Mouse (Mus musculus) gastrocnemius, postnatal 14 days (tissue): ENCODE results near the gene Amdhd1. TPM values are rescaled to one million over a fixed set of nuclear protein-coding genes. Genes with fewer than 3 reads are reported as not detected.

Source experiments
- DNase-seq: peaks from one replicate; pipeline ENCODE4 v3.0.0; 2021; ENCODE audit warnings: mixed read lengths
- intact Hi-C: fragments of 180-260 bp; cut with DNase I; formaldehyde crosslinking; loops from one replicate; pipeline ENCODE4 v1.15.1; 2025; ENCODE audit warnings: low total_unique reads
- total RNA-seq, 2 experiments: library from RNA; stranded (reverse); gene quantifications; 2 replicates each; pipeline ENCODE4 v1.2.3; 2021

The Amdhd1 gene
- total RNA-seq, 2 experiments from 2014 or later, result not detected

- DNase-seq, result no peak
- intact Hi-C loops, result loop anchor here (5.0 kb wide), 1 partner anchor 59 kb away; no protein-coding TSS in a partner anchor
Observed at GRCm38 (mm10) chr10:93488066-93488827, 51.6 kb downstream of the Amdhd1 start, which contains the start of gene Hal. TSS of gene Hal (plus strand) at chr10:93488768.

GRCm38 (mm10) chr10:93486622-93487021 is 53.2 kb downstream of the Amdhd1 start:
- no peak for DNase-seq
- intact Hi-C loops, result loop anchor here (5.0 kb wide), 1 partner anchor 61 kb away; no protein-coding TSS in a partner anchor

GRCm38 (mm10) chr10:93485055-93485691 is 54.7 kb downstream of the Amdhd1 start:
- intact Hi-C loops, result loop anchor here (5.0 kb wide), 1 partner anchor 62 kb away; no protein-coding TSS in a partner anchor

GRCm38 (mm10) chr10:93484511-93484910 is 55.3 kb downstream of the Amdhd1 start:
- intact Hi-C loops, result loop anchor here (5.0 kb wide), 1 partner anchor 93 kb away; no protein-coding TSS in a partner anchor
- no peak for DNase-seq

More at GRCm38 (mm10) chr10:93485055-93485691, 54.7 kb downstream of the Amdhd1 start:
- no peak for DNase-seq

Other genes starting within 250 kb of the Amdhd1 start
- gene Elk3, start 228.9 kb downstream of the Amdhd1 start, total RNA-seq, result 10 to 100 TPM; 31.7 to 32.9 TPM
- 10 to 100 TPM; 24.9 to 29.9 TPM for gene Lta4h, start 86.6 kb downstream of the Amdhd1 start, total RNA-seq
- under 1 TPM in 1 of 2 experiments, not detected in 1; 0.16 TPM for gene Hal, start 51.3 kb downstream of the Amdhd1 start, total RNA-seq
- not detected for gene Ccdc38, start 599 bp upstream of the Amdhd1 start, total RNA-seq
- gene Snrpf, start 49.7 kb upstream of the Amdhd1 start, total RNA-seq, result 10 to 100 TPM in 1 of 2 experiments, 1 to 10 TPM in 1; 9.9 to 10.4 TPM
- 1 to 10 TPM; 8.9 to 9.3 TPM for gene Ntn4, start 100.6 kb upstream of the Amdhd1 start, total RNA-seq